Mouse (Mus musculus) CH12.LX (cell line): Measurements from ENCODE around the gene Npc1l1.

Experiments used
- CHD2 ChIP-seq: IDR thresholded peaks from 2 replicates; pipeline ENCODE4 v1.6.1; 2011; ENCODE audit warnings: low read length, improper control_type of control experiment
- CTCF ChIP-seq, 2 experiments: IDR thresholded peaks in 1 of 2; conservative IDR thresholded peaks in 1 of 2; 2 replicates each; pipeline ENCODE4 v1.5.1; 2011 to 2012; ENCODE audit warnings: low read depth in 2 of 2, low read length in 2 of 2, improper control_type of control experiment in 1 of 2, inconsistent platforms in 1 of 2, mild to moderate bottlenecking in 1 of 2, moderate library complexity in 1 of 2
- ETS1 ChIP-seq: conservative IDR thresholded peaks from 2 replicates; pipeline ENCODE4 v1.6.1; 2012; ENCODE audit warnings: low read depth, mild to moderate bottlenecking, inconsistent platforms, low read length, improper control_type of control experiment, moderate library complexity
- GABPA ChIP-seq: IDR thresholded peaks from 2 replicates; pipeline ENCODE4 v1.6.1; 2012; ENCODE audit warnings: low read depth, low read length, improper control_type of control experiment, inconsistent platforms; ENCODE audit not compliant: insufficient replicate concordance
- MEF2A ChIP-seq: IDR thresholded peaks from 2 replicates; pipeline ENCODE4 v1.6.1; 2014; ENCODE audit warnings: low read depth, mild to moderate bottlenecking, inconsistent platforms, low read length, improper control_type of control experiment, borderline replicate concordance
- PAX5 ChIP-seq: IDR thresholded peaks from 2 replicates; pipeline ENCODE4 v1.6.1; 2012; ENCODE audit warnings: low read length, inconsistent platforms, mixed read lengths
- POLR2AphosphoS2 ChIP-seq: IDR thresholded peaks from 2 replicates; pipeline ENCODE4 v1.6.1; 2011; ENCODE audit warnings: low read depth, low read length, improper control_type of control experiment

GRCm38 (mm10) chr11:6208158-6208557 lies 21.8 kb downstream of the Npc1l1 start:
- no peak for TF ChIP-seq GABPA
- no peak for TF ChIP-seq CTCF (conservative IDR thresholded peaks at IDR 0.05 in 1 of 2, IDR thresholded peaks at IDR 0.05 in 1 of 2; ENCODE audit: low read depth in 2 of 2, low read length in 2 of 2)
- no peak for TF ChIP-seq MEF2A
- no peak for TF ChIP-seq PAX5
- no peak for TF ChIP-seq POLR2AphosphoS2
- no peak for TF ChIP-seq CHD2
- no peak for TF ChIP-seq ETS1
